Mouse (Mus musculus) bone marrow, adult 2 months (tissue): ENCODE measurements around the gene Dnah8.

Experiments
- CTCF ChIP-seq: fragments of 200-500 bp; IDR thresholded peaks from 2 replicates; pipeline ENCODE4 v1.5.1; 2011; ENCODE audit warnings: low read length, control low read depth; ENCODE audit not compliant: control insufficient read depth, insufficient read depth
- POLR2A ChIP-seq: fragments of 200-500 bp; IDR thresholded peaks from 2 replicates; pipeline ENCODE4 v1.6.1; 2011; ENCODE audit warnings: low read depth, mild to moderate bottlenecking, control low read depth, low read length, borderline replicate concordance; ENCODE audit not compliant: control insufficient read depth

GRCm38 (mm10) chr17:30781046-30781445, 156.9 kb downstream of the Dnah8 start:
- TF ChIP-seq CTCF (no peak), POLR2A (no peak)
